Mouse (Mus musculus): ENCODE measurements around the gene Spa17.

GRCm38 (mm10) chr9:37629941-37630340, 16.4 kb upstream of the Spa17 start:
- TF ChIP-seq EP300 (IDR thresholded peaks at IDR 0.05; ENCODE audit: low read depth) (no peak), CTCF (IDR thresholded peaks at IDR 0.05; ENCODE audit: low read depth) (no peak)
